Mouse (Mus musculus): ENCODE measurements around the gene Lrig1.

DNA sequence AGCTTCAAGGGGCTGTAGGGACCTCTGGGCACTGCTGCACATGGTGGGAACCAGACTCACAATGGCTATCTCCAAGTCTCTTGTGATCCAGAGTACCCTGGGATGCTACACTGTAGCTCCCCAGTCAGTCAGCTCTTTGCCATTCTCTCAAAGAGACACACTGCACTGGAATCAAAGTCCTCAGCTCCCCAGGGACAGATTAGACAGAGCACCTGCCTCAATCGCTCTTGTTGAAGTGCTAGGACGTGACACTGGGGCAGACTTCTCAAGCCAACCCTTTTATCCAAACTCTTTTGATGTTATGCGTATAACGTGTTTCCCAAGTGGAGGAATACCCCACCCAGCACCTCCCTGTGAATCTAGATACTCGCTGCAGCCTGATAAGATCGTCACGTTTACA lies 23.7 kb downstream of the Lrig1 start:
- TF ChIP-seq CTCF (IDR thresholded peaks at IDR 0.05) (no peak), POLR2A (IDR thresholded peaks at IDR 0.05; ENCODE audit: insufficient read depth, low read depth, low read length) (no peak)
